Mouse (Mus musculus): ENCODE data around the gene Pex5l.

Gene Pex5l

GRCm38 (mm10) chr3:33142901-33143461 is at the start of gene Pex5l:
Gene Pex5l (minus strand): TSS chr3:33143247.
- DNase-seq (ENCODE audit: low read depth), result no peak

- no peak for DNase-seq (ENCODE audit: low read depth)
Measured at GRCm38 (mm10) chr3:33165186-33165585, 22.1 kb upstream of the Pex5l start.

GRCm38 (mm10) chr3:33163821-33164220 is 20.8 kb upstream of the Pex5l start:
- no peak for DNase-seq (ENCODE audit: low read depth)

- no peak for DNase-seq (ENCODE audit: low read depth)
Measured at GRCm38 (mm10) chr3:33143592-33143991, 545 bp upstream of the Pex5l start.

- DNase-seq (ENCODE audit: low read depth), result no peak
Measured at GRCm38 (mm10) chr3:33142398-33142797, 649 bp downstream of the Pex5l start.

- no peak for DNase-seq (ENCODE audit: low read depth)
Measured at GRCm38 (mm10) chr3:33129944-33130343, 13.1 kb downstream of the Pex5l start.

GRCm38 (mm10) chr3:33124796-33125195 is 18.3 kb downstream of the Pex5l start:
- DNase-seq (ENCODE audit: low read depth), result no peak

GRCm38 (mm10) chr3:33105785-33106184 is 37.3 kb downstream of the Pex5l start:
- no peak for DNase-seq (ENCODE audit: low read depth)

GRCm38 (mm10) chr3:33103501-33103900 is 39.5 kb downstream of the Pex5l start:
- DNase-seq (ENCODE audit: low read depth), result no peak

GRCm38 (mm10) chr3:33098550-33099295 is 44.3 kb downstream of the Pex5l start:
- no peak for DNase-seq (ENCODE audit: low read depth)

- no peak for DNase-seq (ENCODE audit: low read depth)
Measured at GRCm38 (mm10) chr3:33093646-33094045, 49.4 kb downstream of the Pex5l start.

- DNase-seq (ENCODE audit: low read depth), result no peak
Measured at GRCm38 (mm10) chr3:33090001-33090400, 53.0 kb downstream of the Pex5l start.

GRCm38 (mm10) chr3:33089470-33089869 is 53.6 kb downstream of the Pex5l start:
- DNase-seq (ENCODE audit: low read depth), result no peak

GRCm38 (mm10) chr3:33088276-33088675 is 54.8 kb downstream of the Pex5l start:
- no peak for DNase-seq (ENCODE audit: low read depth)

- no peak for DNase-seq (ENCODE audit: low read depth)
Measured at GRCm38 (mm10) chr3:33082806-33083338, 60.2 kb downstream of the Pex5l start.

GRCm38 (mm10) chr3:33081793-33082192 is 61.3 kb downstream of the Pex5l start:
- DNase-seq (ENCODE audit: low read depth), result no peak

- DNase-seq (ENCODE audit: low read depth), result no peak
Measured at GRCm38 (mm10) chr3:33079658-33080057, 63.4 kb downstream of the Pex5l start.

GRCm38 (mm10) chr3:33079171-33079570 is 63.9 kb downstream of the Pex5l start:
- no peak for DNase-seq (ENCODE audit: low read depth)

GRCm38 (mm10) chr3:33075696-33076095 is 67.4 kb downstream of the Pex5l start:
- DNase-seq (ENCODE audit: low read depth), result no peak

GRCm38 (mm10) chr3:33074266-33074981 is 68.6 kb downstream of the Pex5l start:
- peak; percentile 60 for DNase-seq (ENCODE audit: low read depth)

- DNase-seq (ENCODE audit: low read depth), result no peak
Measured at GRCm38 (mm10) chr3:33073905-33074265, 69.2 kb downstream of the Pex5l start.

- no peak for DNase-seq (ENCODE audit: low read depth)
Measured at GRCm38 (mm10) chr3:33070771-33071170, 72.3 kb downstream of the Pex5l start.

GRCm38 (mm10) chr3:33068146-33068545 is 74.9 kb downstream of the Pex5l start:
- DNase-seq (ENCODE audit: low read depth), result no peak
